Mouse (Mus musculus): ENCODE results near the gene Gla.

Gene Gla

DNA sequence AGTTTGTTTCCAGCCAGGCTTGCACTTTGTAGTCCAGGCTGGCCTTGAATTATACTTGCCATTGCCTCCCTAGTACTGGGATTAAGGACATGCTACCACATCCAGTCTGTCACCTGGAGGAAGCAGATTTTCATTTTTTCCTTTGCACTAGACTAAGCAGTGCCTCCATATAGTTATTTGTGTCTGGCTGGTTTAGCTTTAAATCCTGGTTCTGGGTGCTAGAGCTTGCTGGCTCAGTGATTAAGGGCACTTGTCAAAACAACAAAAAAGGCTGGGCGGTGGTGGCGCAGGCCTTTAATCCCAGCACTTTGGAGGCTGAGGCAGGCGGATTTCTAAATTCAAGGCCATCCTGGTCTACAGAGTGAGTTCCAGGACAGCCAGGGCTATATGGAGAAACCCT is 11.9 kb downstream of the Gla start:
- no peak for DNase-seq (ENCODE audit: low read depth, low spot score)

DNA sequence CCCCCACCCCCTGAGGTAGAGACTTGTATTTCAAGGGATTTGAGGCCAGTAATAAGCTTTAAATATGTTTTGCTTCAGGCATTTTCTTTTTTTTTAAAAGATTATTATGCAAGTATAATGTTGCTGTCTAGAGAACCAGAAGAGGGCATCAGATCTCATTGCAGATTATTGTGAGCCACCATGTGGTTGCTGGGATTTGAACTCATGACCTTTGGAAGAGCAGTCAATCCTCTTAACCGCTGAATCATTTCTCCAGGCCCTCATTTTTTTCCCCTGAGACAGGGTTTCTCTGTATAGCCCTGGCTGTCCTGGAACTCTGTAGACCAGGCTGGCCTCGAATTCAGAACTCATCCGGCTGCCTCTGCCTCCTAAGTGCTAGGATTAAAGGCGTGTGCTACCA is 12.7 kb downstream of the Gla start:
- no peak for DNase-seq (ENCODE audit: low read depth, low spot score)

- DNase-seq (ENCODE audit: low read depth, low spot score), result no peak
These were observed 14.5 kb downstream of the Gla start for GRCm38 (mm10) chrX:134586447-134586846.

DNA sequence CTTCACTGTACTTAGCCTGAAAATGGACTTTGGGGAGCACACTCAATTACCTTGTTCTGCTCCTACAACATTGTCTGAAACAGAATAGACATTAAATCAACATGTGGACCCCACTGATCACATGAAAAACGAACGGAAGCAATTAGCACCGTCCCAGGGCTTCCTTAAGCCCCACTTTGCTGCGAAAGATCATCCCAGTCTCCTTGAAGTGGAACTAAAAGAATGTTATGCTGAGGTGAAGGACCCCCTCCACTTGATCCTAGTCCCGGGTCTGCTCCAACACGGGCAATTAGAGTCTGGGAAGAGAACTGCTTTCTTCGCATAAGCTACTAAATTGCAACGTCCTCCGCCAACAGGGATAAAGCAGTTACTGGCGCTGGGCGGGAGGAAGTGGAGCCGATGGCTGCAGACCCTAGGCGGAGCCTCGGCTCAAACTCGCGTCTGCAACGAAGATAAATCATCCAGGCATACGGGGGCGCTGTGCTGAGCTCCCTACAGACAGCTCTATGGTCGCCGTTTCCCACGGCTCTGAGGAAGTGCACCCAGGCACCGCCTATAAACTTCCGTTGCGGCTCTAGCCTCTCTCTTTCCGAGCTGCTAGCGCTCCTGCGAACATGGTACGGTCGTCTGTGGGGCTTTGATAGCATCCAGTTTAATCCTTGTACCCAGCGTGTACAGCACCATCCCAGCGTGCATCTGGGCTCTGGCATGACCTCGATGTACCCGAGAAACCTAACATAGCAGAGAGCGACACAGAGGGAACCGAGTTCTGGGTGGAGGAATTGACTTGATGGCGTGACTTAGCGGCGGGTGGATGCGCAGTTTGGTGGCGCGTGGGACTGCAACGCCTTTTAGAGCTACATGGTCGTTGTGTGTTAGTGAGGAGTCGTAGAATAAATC is 15.6 kb downstream of the Gla start, which contains the start of gene Rpl36a:
Gene Rpl36a (plus strand): TSS at position 552 of the 900 bp plus-strand sequence.
- DNase-seq (ENCODE audit: low read depth, low spot score), result peak; percentile 94

DNA sequence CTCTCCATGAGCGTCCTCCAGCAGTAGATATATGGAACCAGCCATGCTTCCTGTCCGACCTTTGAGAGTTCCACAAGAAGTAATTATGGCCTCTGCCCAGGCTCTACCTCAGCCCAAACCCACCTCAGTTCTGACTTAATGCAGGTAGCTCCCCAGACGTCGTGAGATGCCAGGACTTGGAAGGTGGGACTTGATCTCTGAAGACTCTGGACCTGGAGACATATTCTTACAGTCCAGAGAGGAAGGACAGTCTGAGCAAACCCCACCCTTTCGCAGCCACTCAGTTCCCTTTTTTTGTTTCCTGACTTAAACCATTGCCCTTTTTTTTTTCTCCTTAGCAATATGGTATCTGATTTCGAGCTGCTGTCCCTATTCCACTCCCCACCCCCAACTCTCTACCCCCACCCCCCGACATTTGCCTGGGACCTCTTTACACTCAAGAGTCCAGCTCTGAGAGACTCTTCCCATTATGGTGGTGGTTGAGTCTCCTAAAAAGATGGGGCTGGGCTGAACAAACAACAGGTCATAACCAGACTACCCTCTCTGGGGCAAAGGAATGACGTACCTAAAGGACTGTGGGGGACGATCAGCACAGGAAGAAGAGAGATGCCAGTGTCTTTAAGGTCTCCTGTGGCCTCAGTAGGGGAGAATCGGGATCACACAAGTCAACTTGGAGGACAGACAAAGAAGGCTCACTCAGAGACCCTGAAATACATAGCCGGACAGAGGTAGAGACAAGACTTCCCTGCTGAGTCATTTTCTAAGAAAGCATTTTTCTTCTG is 17.8 kb downstream of the Gla start, which contains the start of gene Btk:
Gene Btk (minus strand): TSS at position 683 of the 782 bp plus-strand sequence.
- peak; percentile 66 for DNase-seq (ENCODE audit: low read depth, low spot score)

DNA sequence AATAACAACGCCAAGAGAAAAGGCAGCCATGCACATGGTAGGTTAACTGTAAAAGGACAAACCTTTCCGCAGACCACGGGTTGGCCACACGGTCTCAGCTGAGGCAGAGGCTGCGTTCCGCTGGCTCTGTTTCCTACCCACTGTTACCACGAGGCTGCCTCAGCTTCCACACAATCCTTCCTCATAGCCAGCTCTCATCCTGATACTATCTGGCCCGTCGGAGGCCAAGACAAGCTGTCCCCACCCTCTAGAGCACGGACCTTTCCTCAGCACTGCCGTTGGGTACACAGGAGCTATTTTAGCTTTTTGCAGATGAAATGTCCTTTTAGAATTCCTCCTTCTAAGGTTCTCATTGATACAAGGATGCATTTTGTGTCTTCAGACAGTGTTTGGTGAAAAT is 18.7 kb downstream of the Gla start:
- DNase-seq (ENCODE audit: low read depth, low spot score), result peak; percentile 35

DNA sequence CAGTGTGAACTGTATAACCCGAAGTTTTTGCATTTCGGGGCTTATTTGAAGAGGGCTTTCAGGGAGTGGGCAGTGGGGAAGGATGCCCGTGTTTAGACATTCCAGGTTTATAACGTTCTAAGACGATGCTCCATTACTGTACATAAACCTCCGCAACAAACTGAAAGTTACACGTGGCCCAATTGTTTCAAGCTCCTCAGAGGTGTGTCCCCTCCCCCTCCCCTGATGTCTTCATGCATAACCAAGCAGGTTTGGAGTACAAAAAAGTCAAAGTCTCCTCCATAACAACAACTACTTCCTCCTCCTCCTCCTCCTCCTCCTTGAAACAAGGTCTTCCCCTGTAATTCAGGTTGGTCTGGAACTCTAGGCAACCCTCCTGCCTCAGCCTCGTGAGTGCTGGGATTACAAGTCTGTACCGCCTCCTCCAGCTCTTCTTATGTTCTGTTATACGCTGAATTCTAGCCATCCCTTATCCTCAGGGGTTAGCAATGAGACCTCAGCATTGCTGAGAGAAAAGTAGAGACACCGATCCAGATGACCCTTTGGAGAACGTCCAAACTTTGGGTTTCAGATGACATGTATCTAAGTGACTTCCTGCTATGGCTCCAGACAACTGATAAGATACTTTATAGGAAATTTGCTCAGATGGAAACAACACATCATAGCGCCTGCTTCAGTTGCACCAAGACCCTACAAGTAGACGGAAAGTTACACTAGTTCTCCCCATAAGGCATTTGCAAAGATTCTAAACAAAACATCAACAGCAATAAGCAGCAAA is 20.2 kb downstream of the Gla start:
- DNase-seq (ENCODE audit: low read depth, low spot score), result peak; percentile 80

- no peak for DNase-seq (ENCODE audit: low read depth, low spot score)
These were observed 23.0 kb downstream of the Gla start for GRCm38 (mm10) chrX:134577896-134578295.

GRCm38 (mm10) chrX:134566536-134567222 is 34.2 kb downstream of the Gla start:
- peak; percentile 67 for DNase-seq (ENCODE audit: low read depth, low spot score)

GRCm38 (mm10) chrX:134564326-134564725 is 36.6 kb downstream of the Gla start:
- DNase-seq (ENCODE audit: low read depth, low spot score), result no peak

DNA sequence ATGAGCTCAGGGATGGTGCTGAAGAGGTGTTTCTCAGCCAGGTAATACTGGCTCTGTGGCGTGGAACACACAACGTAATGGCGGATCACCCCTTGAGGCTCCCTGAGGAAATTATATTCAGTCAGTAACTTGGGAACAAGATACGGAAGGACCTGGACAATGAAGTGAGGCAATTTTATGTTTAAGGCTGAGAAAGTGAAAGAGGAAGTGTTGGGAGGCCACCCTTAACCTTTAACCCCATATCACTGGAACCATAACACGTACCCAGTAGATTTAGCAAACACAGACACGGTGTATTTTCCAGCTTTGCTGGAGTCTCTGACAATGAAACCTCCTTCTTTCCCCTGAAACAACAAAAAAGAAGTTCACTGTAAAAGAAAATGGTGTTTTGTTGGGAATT is 46.5 kb downstream of the Gla start:
- DNase-seq (ENCODE audit: low read depth, low spot score), result no peak

DNA sequence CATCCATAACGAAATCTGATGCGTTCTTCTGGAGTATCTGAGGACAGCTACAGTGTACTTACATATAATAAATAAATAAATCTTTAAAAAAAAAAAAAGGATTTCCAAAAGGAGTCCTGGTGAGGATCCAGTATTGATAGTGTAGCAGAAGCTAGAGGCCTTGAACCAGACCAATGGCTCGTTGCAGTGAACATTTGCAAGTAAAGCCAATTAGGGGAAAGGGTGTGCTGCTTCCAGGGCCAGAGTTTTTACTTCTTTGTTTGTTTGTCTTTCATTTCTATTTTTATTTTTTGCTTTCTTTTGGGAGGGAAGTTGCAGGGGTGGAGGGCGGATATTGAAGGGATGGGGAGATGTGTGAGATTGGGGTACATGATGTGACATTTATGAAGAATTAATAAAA is 47.6 kb downstream of the Gla start:
- no peak for DNase-seq (ENCODE audit: low read depth, low spot score)

DNA sequence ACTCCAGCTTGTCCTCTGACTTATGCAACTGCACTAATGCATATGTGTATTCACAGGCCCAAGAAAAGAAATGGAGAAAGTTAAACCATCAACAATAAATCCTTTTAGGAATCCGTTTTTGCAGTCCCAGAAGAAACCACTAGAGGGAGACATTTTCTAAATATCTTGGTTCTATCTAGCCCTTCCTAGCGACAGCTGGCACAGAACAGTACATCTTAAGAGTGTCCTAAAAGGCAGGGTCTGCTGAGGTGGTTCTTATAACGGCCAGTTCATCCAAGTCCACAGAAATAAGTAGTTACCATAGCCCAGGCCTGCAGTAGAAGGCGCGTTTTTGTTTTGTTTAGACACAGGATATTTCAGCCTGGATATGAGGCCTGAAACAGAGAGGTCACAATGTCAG is 50.0 kb downstream of the Gla start:
- peak; percentile 49 for DNase-seq (ENCODE audit: low read depth, low spot score)

- DNase-seq (ENCODE audit: low read depth, low spot score), result no peak
These were observed 53.6 kb downstream of the Gla start for GRCm38 (mm10) chrX:134547330-134547729.

GRCm38 (mm10) chrX:134541955-134542308 is 59.0 kb downstream of the Gla start:
- DNase-seq (ENCODE audit: low read depth, low spot score), result no peak

DNA sequence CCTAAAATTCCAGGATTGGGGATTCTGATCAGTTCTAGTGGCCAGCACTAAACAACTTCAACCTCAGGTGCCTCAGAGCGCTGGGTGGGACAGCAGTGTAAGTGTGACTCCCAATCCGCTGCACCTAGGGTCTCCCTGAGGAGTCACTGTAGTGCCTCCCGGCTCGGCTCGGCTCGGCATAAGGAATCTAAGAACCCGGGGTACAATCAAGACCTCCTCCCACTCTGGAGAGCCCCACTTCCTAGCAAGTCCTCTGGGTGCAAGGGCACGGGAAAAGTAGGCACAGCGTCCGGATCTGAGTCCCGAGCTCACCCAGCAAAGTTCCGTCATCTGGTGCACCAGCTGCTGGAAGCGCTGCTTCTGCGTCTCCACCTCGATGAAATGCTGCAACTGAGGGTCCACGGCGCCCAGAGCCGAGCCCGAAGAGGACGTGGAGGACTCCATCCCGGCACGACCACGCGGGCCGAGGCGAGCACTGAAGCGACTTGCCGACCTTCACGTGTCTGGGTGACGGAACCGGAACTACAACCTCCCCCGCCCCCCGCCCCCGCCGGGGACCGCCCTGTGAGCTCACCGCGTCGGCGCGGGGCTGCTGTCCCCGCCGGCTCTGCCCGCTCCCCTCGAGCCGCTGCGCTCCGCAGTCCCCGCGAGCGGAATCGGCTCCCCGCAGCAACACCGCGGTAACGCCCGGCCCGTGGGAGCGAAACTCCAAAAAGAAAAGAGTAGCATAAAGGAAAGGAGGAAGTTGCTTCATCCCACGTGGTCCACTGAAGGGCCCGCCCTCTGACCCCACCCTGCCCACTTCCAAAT is 59.6 kb downstream of the Gla start, which contains the start of gene Timm8a1:
Gene Timm8a1 (minus strand): TSS at position 721 of the 810 bp plus-strand sequence.
- peak; percentile 86 for DNase-seq (ENCODE audit: low read depth, low spot score)

DNA sequence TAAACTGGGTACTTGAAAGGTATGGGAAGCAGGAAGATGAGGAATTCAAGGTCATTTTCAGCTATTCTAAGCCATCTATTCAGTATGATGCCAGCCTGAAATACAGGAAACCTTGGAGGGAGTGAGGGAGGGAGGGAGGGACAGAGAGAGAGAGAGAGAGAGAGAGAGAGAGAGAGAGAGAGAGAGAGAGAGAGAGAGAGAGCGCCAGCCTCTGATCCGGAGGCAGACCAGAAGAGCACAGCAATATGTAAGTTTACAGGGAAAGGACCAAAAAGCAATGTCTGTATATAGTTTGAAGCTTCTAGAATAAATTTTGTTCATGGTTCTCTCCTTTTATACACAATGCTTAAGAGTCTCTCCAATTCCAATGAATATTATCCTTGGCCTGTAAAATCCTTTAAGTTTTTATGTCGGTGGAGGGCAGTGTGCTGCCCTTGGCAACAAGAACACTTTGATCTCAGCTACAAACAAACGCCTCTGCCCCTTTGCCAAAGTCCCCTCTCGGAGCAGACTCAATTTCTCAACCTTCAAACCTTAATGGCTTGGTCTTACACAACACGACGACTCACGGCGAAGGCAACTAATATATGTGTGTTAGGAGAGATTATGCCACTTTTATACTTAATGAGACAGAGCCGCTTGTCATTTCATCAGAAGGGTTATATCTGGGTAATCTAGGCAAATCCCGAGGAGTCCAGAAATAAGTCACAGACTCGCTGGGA is 60.4 kb downstream of the Gla start:
- DNase-seq (ENCODE audit: low read depth, low spot score), result peak; percentile 63

DNA sequence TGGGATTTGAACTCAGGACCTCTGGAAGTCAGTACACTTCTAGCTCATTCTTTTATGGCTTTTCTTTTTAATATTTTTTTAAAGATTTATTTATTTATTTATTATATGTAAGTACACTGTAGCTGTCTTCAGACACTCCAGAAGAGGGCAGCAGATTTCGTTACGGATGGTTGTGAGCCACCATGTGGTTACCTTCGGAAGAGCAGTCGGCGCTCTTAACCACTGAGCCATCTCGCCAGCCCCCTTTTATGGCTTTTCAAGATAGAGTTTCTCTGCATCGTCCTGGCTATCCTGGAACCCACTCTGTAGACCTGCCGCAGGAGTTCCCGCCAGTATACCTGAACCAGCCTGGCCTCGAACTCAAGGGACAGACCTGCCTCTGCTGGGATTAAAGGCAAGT is 61.1 kb downstream of the Gla start:
- peak; percentile 69 for DNase-seq (ENCODE audit: low read depth, low spot score)
